Mouse (Mus musculus) kidney, embryonic 14.5 days (tissue): ENCODE results near the gene Muc4. TPM values are rescaled to one million over a fixed set of nuclear protein-coding genes. Genes with fewer than 3 reads are reported as not detected.

Experiments used
- ATAC-seq: fragments of 200-750 bp; cut with Nextera tagmentation; 2 replicates; pipeline ENCODE4 v1.8.0; 2017; ENCODE audit warnings: moderate number of reproducible peaks, mild to moderate bottlenecking, moderate TSS enrichment, moderate library complexity; ENCODE audit not compliant: low FRiP score, low TSS enrichment
- H3K27ac ChIP-seq: fragments of 300-500 bp; sonication (generic); 2 replicates; pipeline ENCODE4 v1.5.1; 2014; ENCODE audit warnings: low read depth, mild to moderate bottlenecking, low read length, moderate library complexity, mixed read lengths
- H3K27me3 ChIP-seq: fragments of 300-500 bp; sonication (generic); 2 replicates; pipeline ENCODE4 v1.6.1; 2014; ENCODE audit warnings: mild to moderate bottlenecking, low read length; ENCODE audit not compliant: control insufficient read depth, insufficient read depth
- H3K36me3 ChIP-seq: fragments of 300-500 bp; sonication (generic); 2 replicates; pipeline ENCODE4 v1.6.1; 2014; ENCODE audit warnings: low read length, mixed read lengths; ENCODE audit not compliant: control insufficient read depth, insufficient read depth
- H3K4me1 ChIP-seq: fragments of 300-500 bp; sonication (generic); 2 replicates; pipeline ENCODE4 v1.6.1; 2014; ENCODE audit warnings: low read length, mixed read lengths; ENCODE audit not compliant: control insufficient read depth, insufficient read depth
- H3K4me2 ChIP-seq: fragments of 300-500 bp; sonication (generic); replicated peaks from 2 replicates; pipeline ENCODE4 v1.6.1; 2014; ENCODE audit warnings: low read depth, mild to moderate bottlenecking, low read length
- H3K4me3 ChIP-seq: fragments of 300-500 bp; sonication (generic); 2 replicates; pipeline ENCODE4 v1.5.1; 2014; ENCODE audit warnings: mild to moderate bottlenecking, low read length
- H3K9ac ChIP-seq: fragments of 300-500 bp; sonication (generic); 2 replicates; pipeline ENCODE4 v1.6.1; 2014; ENCODE audit warnings: low read depth, mild to moderate bottlenecking, low read length, moderate library complexity
- H3K9me3 ChIP-seq: fragments of 300-500 bp; sonication (generic); 2 replicates; pipeline ENCODE4 v1.6.1; 2016; ENCODE audit warnings: low read length; ENCODE audit not compliant: control insufficient read depth
- WGBS: fragments of 180-500 bp; shearing (Covaris S2); extraction: QIAGEN DNeasy Blood & Tissue Kit; methylation state at CpG from one replicate; pipeline ENCODE4 v1.1.7; 2014; 5-methylcytosine and 5-hydroxymethylcytosine counted together
- polyA plus RNA-seq: library from polyadenylated mRNA; unstranded; fragments of >200 nt; fragmentation: Nextera tagmentation; extraction: Ambion mirVana; gene quantifications from 2 replicates; pipeline ENCODE4 v1.2.1, GENCODE M21; 2014

Gene Muc4
- polyA plus RNA-seq, 1 experiment from 2014 or later, result 0.27 TPM

- no peak for ATAC-seq
- 84% methylated on average over 8 of the region's 8 CpGs for WGBS
- no peaks in the 10 kb centered on the region for H3K9me3 ChIP-seq
- no peak overlapping the region for H3K27ac ChIP-seq
- H3K4me2 ChIP-seq, result no peak overlapping the region
- H3K27me3 ChIP-seq, result no peaks in the 10 kb centered on the region
- no peaks in the 10 kb centered on the region for H3K4me1 ChIP-seq
- H3K36me3 ChIP-seq, result no peaks in the 10 kb centered on the region
- no peak overlapping the region for H3K4me3 ChIP-seq
- no peak overlapping the region for H3K9ac ChIP-seq
These were observed 4.4 kb downstream of the Muc4 start for GRCm38 (mm10) chr16:32740003-32740663.

GRCm38 (mm10) chr16:32741366-32741765 lies 5.7 kb downstream of the Muc4 start:
- no peak overlapping the region for H3K27ac ChIP-seq
- no peaks in the 10 kb centered on the region for H3K27me3 ChIP-seq
- 83% methylated on average over 9 of the region's 9 CpGs for WGBS
- H3K9me3 ChIP-seq, result no peaks in the 10 kb centered on the region
- no peaks in the 10 kb centered on the region for H3K36me3 ChIP-seq
- no peak for ATAC-seq
- no peaks in the 10 kb centered on the region for H3K4me1 ChIP-seq
- no peak overlapping the region for H3K9ac ChIP-seq
- H3K4me3 ChIP-seq, result no peak overlapping the region
- H3K4me2 ChIP-seq, result no peak overlapping the region

GRCm38 (mm10) chr16:32742712-32743111 lies 7.0 kb downstream of the Muc4 start:
- WGBS, result 64% methylated on average over 2 of the region's 2 CpGs
- no peaks in the 10 kb centered on the region for H3K27me3 ChIP-seq
- H3K4me3 ChIP-seq, result no peak overlapping the region
- H3K27ac ChIP-seq, result no peak overlapping the region
- H3K36me3 ChIP-seq, result no peaks in the 10 kb centered on the region
- H3K4me1 ChIP-seq, result no peaks in the 10 kb centered on the region
- no peak overlapping the region for H3K4me2 ChIP-seq
- no peak for ATAC-seq
- H3K9me3 ChIP-seq, result no peaks in the 10 kb centered on the region
- H3K9ac ChIP-seq, result no peak overlapping the region

- H3K4me2 ChIP-seq, result no peak overlapping the region
- 70% methylated on average over 6 of the region's 6 CpGs for WGBS
- no peaks in the 10 kb centered on the region for H3K36me3 ChIP-seq
- no peak overlapping the region for H3K9ac ChIP-seq
- H3K4me1 ChIP-seq, result no peaks in the 10 kb centered on the region
- H3K27me3 ChIP-seq, result no peaks in the 10 kb centered on the region
- H3K9me3 ChIP-seq, result no peaks in the 10 kb centered on the region
- H3K27ac ChIP-seq, result no peak overlapping the region
- H3K4me3 ChIP-seq, result no peak overlapping the region
- ATAC-seq, result no peak
These were observed 10.2 kb downstream of the Muc4 start for GRCm38 (mm10) chr16:32745852-32746251.

GRCm38 (mm10) chr16:32750242-32751127 lies 14.8 kb downstream of the Muc4 start:
- H3K4me2 ChIP-seq, result no peak overlapping the region
- no peak for ATAC-seq
- H3K27ac ChIP-seq, result no peak overlapping the region
- H3K4me1 ChIP-seq, result no peaks in the 10 kb centered on the region
- whole genome bisulfite sequencing, result 79% methylated on average over 5 of the region's 5 CpGs
- no peaks in the 10 kb centered on the region for H3K27me3 ChIP-seq
- H3K4me3 ChIP-seq, result no peak overlapping the region
- no peak overlapping the region for H3K9ac ChIP-seq
- H3K9me3 ChIP-seq, result no peaks in the 10 kb centered on the region
- H3K36me3 ChIP-seq, result no peaks in the 10 kb centered on the region

- Histone ChIP-seq H3K4me1 (no peaks in the 10 kb centered on the region), H3K27me3 (no peaks in the 10 kb centered on the region), H3K27ac (no peak overlapping the region), H3K9ac (no peak overlapping the region), H3K4me3 (no peak overlapping the region), H3K36me3 (no peaks in the 10 kb centered on the region), H3K9me3 (no peaks in the 10 kb centered on the region), H3K4me2 (no peak overlapping the region)
- 82% methylated on average over 2 of the region's 2 CpGs for WGBS
- ATAC-seq, result no peak
These were observed 28.9 kb downstream of the Muc4 start for GRCm38 (mm10) chr16:32764550-32764949.

- H3K4me3 ChIP-seq, result no peak overlapping the region
- WGBS, result 79% methylated on average over 6 of the region's 6 CpGs
- ATAC-seq, result no peak
- H3K9me3 ChIP-seq, result no peaks in the 10 kb centered on the region
- H3K36me3 ChIP-seq, result no peaks in the 10 kb centered on the region
- no peak overlapping the region for H3K27ac ChIP-seq
- no peak overlapping the region for H3K9ac ChIP-seq
- no peaks in the 10 kb centered on the region for H3K27me3 ChIP-seq
- H3K4me1 ChIP-seq, result no peaks in the 10 kb centered on the region
- no peak overlapping the region for H3K4me2 ChIP-seq
These were observed 29.3 kb downstream of the Muc4 start for GRCm38 (mm10) chr16:32764961-32765360.

GRCm38 (mm10) chr16:32766904-32767303 lies 31.2 kb downstream of the Muc4 start:
- H3K36me3 ChIP-seq, result no peaks in the 10 kb centered on the region
- no peak overlapping the region for H3K27ac ChIP-seq
- H3K9me3 ChIP-seq, result no peaks in the 10 kb centered on the region
- H3K9ac ChIP-seq, result no peak overlapping the region
- H3K4me2 ChIP-seq, result no peak overlapping the region
- no peak for ATAC-seq
- H3K4me1 ChIP-seq, result no peaks in the 10 kb centered on the region
- H3K27me3 ChIP-seq, result no peaks in the 10 kb centered on the region
- no peak overlapping the region for H3K4me3 ChIP-seq
- WGBS, result 95% methylated on average over 7 of the region's 7 CpGs

GRCm38 (mm10) chr16:32776676-32777075 lies 41.0 kb downstream of the Muc4 start:
- H3K9ac ChIP-seq, result no peak overlapping the region
- no peak for ATAC-seq
- no peaks in the 10 kb centered on the region for H3K9me3 ChIP-seq
- no peak overlapping the region for H3K4me3 ChIP-seq
- 61% methylated on average over 10 of the region's 10 CpGs for WGBS
- H3K4me1 ChIP-seq, result no peaks in the 10 kb centered on the region
- H3K36me3 ChIP-seq, result no peaks in the 10 kb centered on the region
- H3K27me3 ChIP-seq, result no peaks in the 10 kb centered on the region
- H3K27ac ChIP-seq, result no peak overlapping the region
- H3K4me2 ChIP-seq, result no peak overlapping the region
